1 mouse cellular context compared by ENCODE assay signal in genomic region chr3:54734411-54735246, GRCm38 (mm10).
TF ChIP-seq lines count a peak whose summit lies in the region.

No protein-coding gene starts in this region.

TF ChIP-seq in C2C12, 6 proteins besides CTCF, POLR2A, EP300 and RAD21:
- TF ChIP-seq MAX (IDR thresholded peaks at IDR 0.05) (peak; percentile 4), USF1 (IDR thresholded peaks at IDR 0.05; ENCODE audit: low read depth) (no peak), MYOD1 (IDR thresholded peaks at IDR 0.05; ENCODE audit: control insufficient read depth, insufficient read length, low read depth) (no peak), FOSL1 (IDR thresholded peaks at IDR 0.05; ENCODE audit: insufficient read depth, low read length, poor library complexity, severe bottlenecking) (no peak), MYOG (IDR thresholded peaks at IDR 0.05; ENCODE audit: control insufficient read depth, extremely low read depth, insufficient read length) (no peak)
TF ChIP-seq in C2C12: peak in this region for 1.
